Mouse (Mus musculus) left cerebral cortex, adult 2 months (tissue): ENCODE results near the gene Serinc3. TPM values are rescaled to one million over a fixed set of nuclear protein-coding genes. Genes with fewer than 3 reads are reported as not detected.

ENCODE experiments used
- DNase-seq, 2 experiments: peaks; one replicate each; pipeline ENCODE4 v3.0.0; 2021 to 2022; ENCODE audit warnings: low spot score in 2 of 2, mixed read lengths in 1 of 2; ENCODE audit errors: extremely low spot score in 1 of 2
- H3K27ac ChIP-seq: fragments of 200-600 bp; 2 replicates; pipeline ENCODE4 v1.8.1; 2022
- H3K4me3 ChIP-seq: fragments of 200-600 bp; 2 replicates; pipeline ENCODE4 v1.8.1; 2022
- CTCF ChIP-seq: fragments of 200-600 bp; IDR thresholded peaks from 2 replicates; pipeline ENCODE4 v1.8.1; 2022; ENCODE audit warnings: antibody characterized with exemption, mild to moderate bottlenecking, moderate library complexity
- intact Hi-C: fragments of 180-260 bp; cut with DNase I; formaldehyde crosslinking; loops from one replicate; pipeline ENCODE4 v1.15.1; 2025
- total RNA-seq, 2 experiments: library from RNA; stranded (reverse); gene quantifications; 2 replicates each; pipeline ENCODE4 v1.2.3; 2021

Gene Serinc3
- total RNA-seq, 2 experiments from 2014 or later, result 213 to 234 TPM

- H3K27ac ChIP-seq, result peak overlapping the region; percentile 38
- no peak for DNase-seq
- no peak for TF ChIP-seq CTCF
Observed at GRCm38 (mm10) chr2:163616652-163617227, 28.2 kb downstream of the Serinc3 start.

GRCm38 (mm10) chr2:163615906-163616651 lies 28.9 kb downstream of the Serinc3 start:
- Histone ChIP-seq H3K4me3 (no peak overlapping the region), H3K27ac (peak overlapping the region; percentile 38; the same call in 1 of the 2 replicates)
- no peak for TF ChIP-seq CTCF
- intact Hi-C loops, result no loop called here
- no peak for DNase-seq

More at GRCm38 (mm10) chr2:163616652-163617227, 28.2 kb downstream of the Serinc3 start:
- intact Hi-C loops, result no loop called here
- H3K4me3 ChIP-seq, result no peak overlapping the region

- DNase-seq, result no peak
- TF ChIP-seq CTCF, result no peak
- Histone ChIP-seq H3K4me3 (no peak overlapping the region), H3K27ac (no peak overlapping the region)
- intact Hi-C loops, result no loop called here
Observed at GRCm38 (mm10) chr2:163615401-163615800, 29.5 kb downstream of the Serinc3 start.

GRCm38 (mm10) chr2:163613990-163614389 lies 30.9 kb downstream of the Serinc3 start:
- intact Hi-C loops, result no loop called here
- DNase-seq, result no peak
- Histone ChIP-seq H3K27ac (no peak overlapping the region), H3K4me3 (no peak overlapping the region)
- no peak for TF ChIP-seq CTCF

GRCm38 (mm10) chr2:163613206-163613605 lies 31.7 kb downstream of the Serinc3 start:
- no peak for DNase-seq
- no peak overlapping the region for H3K4me3 ChIP-seq
- no peak for TF ChIP-seq CTCF
- intact Hi-C loops, result no loop called here
- no peak overlapping the region for H3K27ac ChIP-seq

- intact Hi-C loops, result no loop called here
- DNase-seq, result no peak
- no peak for TF ChIP-seq CTCF
- H3K27ac ChIP-seq, result no peak overlapping the region
- no peak overlapping the region for H3K4me3 ChIP-seq
Observed at GRCm38 (mm10) chr2:163611176-163611575, 33.8 kb downstream of the Serinc3 start.

- no peak for TF ChIP-seq CTCF
- H3K27ac ChIP-seq, result no peak overlapping the region
- no peak overlapping the region for H3K4me3 ChIP-seq
- no peak for DNase-seq
- intact Hi-C loops, result no loop called here
Observed at GRCm38 (mm10) chr2:163609281-163609975, 35.5 kb downstream of the Serinc3 start.

GRCm38 (mm10) chr2:163608008-163608407 lies 36.9 kb downstream of the Serinc3 start:
- H3K27ac ChIP-seq, result no peak overlapping the region; the same call in 1 of the 2 replicates
- TF ChIP-seq CTCF, result no peak
- DNase-seq, result no peak
- H3K4me3 ChIP-seq, result no peak overlapping the region
- intact Hi-C loops, result no loop called here

GRCm38 (mm10) chr2:163606161-163606560 lies 38.8 kb downstream of the Serinc3 start:
- no peak for TF ChIP-seq CTCF

GRCm38 (mm10) chr2:163602101-163602971 lies 42.6 kb downstream of the Serinc3 start, which contains the start of gene Ttpal:
Ttpal (plus strand) TSS chr2:163602314.
- H3K4me3 ChIP-seq, result peak within 1 kb of the TSS; percentile 84
- peak; percentile 89 to 90 for DNase-seq
- peak; percentile 64 for TF ChIP-seq CTCF
- H3K27ac ChIP-seq, result peak within 1 kb of the TSS; percentile 94
- intact Hi-C loops, result no loop called here

More at GRCm38 (mm10) chr2:163606161-163606560, 38.8 kb downstream of the Serinc3 start:
- no peak overlapping the region for H3K4me3 ChIP-seq
- H3K27ac ChIP-seq, result no peak overlapping the region
- intact Hi-C loops, result no loop called here
- DNase-seq, result no peak

GRCm38 (mm10) chr2:163601712-163602100 lies 43.2 kb downstream of the Serinc3 start:
- no peak for TF ChIP-seq CTCF
- Histone ChIP-seq H3K27ac (peak overlapping the region; percentile 94), H3K4me3 (peak overlapping the region; percentile 84)
- intact Hi-C loops, result no loop called here
- DNase-seq, result no peak
